Mouse (Mus musculus) bone marrow, adult 2 months (tissue): ENCODE measurements around the gene Rab3c.

ENCODE experiments used
- CTCF ChIP-seq: fragments of 200-500 bp; IDR thresholded peaks from 2 replicates; pipeline ENCODE4 v1.5.1; 2011; ENCODE audit warnings: low read length, control low read depth; ENCODE audit not compliant: control insufficient read depth, insufficient read depth
- POLR2A ChIP-seq: fragments of 200-500 bp; IDR thresholded peaks from 2 replicates; pipeline ENCODE4 v1.6.1; 2011; ENCODE audit warnings: low read depth, mild to moderate bottlenecking, control low read depth, low read length, borderline replicate concordance; ENCODE audit not compliant: control insufficient read depth

GRCm38 (mm10) chr13:110260649-110261048, 20.1 kb downstream of the Rab3c start:
- TF ChIP-seq CTCF (no peak), POLR2A (no peak)
